Mouse (Mus musculus) CH12.LX (cell line): ENCODE measurements around the gene Pak1ip1. TPM values are rescaled to one million over a fixed set of nuclear protein-coding genes. Genes with fewer than 3 reads are reported as not detected.
A peak's percentile ranks its signal among the peaks of the same experiment; 100 is the strongest.

Source experiments
- DNase-seq: peaks from one replicate; pipeline ENCODE4 v3.0.0-alpha.2; 2013; ENCODE audit errors: extremely low read depth
- H3K27ac ChIP-seq: 2 replicates; pipeline ENCODE4 v1.5.1; 2012; ENCODE audit warnings: low read depth, mild to moderate bottlenecking, control low read depth, moderate library complexity; ENCODE audit not compliant: insufficient read depth
- H3K27me3 ChIP-seq: replicated peaks from 2 replicates; pipeline ENCODE3; 2012; ENCODE audit warnings: inconsistent platforms
- H3K36me3 ChIP-seq, 2 experiments: replicated peaks in 1 of 2; 2 replicates each; pipeline versions ENCODE3 to v1.6.1; 2012; ENCODE audit warnings: inconsistent platforms in 1 of 2, low read length in 1 of 2, mild to moderate bottlenecking in 1 of 2, mixed read lengths in 1 of 2, moderate library complexity in 1 of 2; ENCODE audit not compliant: control insufficient read depth in 1 of 2, insufficient read depth in 1 of 2
- H3K4me1 ChIP-seq, 2 experiments: 2 replicates each; pipeline ENCODE4 v1.6.1; 2012; ENCODE audit warnings: inconsistent platforms in 1 of 2, moderate library complexity in 1 of 2; ENCODE audit not compliant: insufficient read depth in 2 of 2, control insufficient read depth in 1 of 2
- H3K4me2 ChIP-seq: 2 replicates; pipeline ENCODE4 v1.6.1; 2012; ENCODE audit warnings: low read depth, mild to moderate bottlenecking, control low read depth; ENCODE audit not compliant: poor library complexity, insufficient read depth, severe bottlenecking
- H3K4me3 ChIP-seq, 3 experiments: fragments of 150-350 bp in 1 of 3; sonication (generic) in 1 of 3; replicated peaks in 1 of 3; 2 replicates each; pipeline versions ENCODE3 to v1.5.1; 2011 to 2012; ENCODE audit warnings: low read depth in 2 of 3, low read length in 2 of 3, mild to moderate bottlenecking in 2 of 3, moderate library complexity in 2 of 3, control low read depth in 1 of 3, improper control_type of control experiment in 1 of 3, inconsistent platforms in 1 of 3, mixed read lengths in 1 of 3; ENCODE audit not compliant: poor library complexity in 1 of 3
- H3K79me2 ChIP-seq: replicated peaks from 2 replicates; pipeline ENCODE4 v1.6.1; 2012; ENCODE audit warnings: mild to moderate bottlenecking, moderate library complexity; ENCODE audit not compliant: control insufficient read depth, poor library complexity, insufficient read depth, severe bottlenecking; ENCODE audit errors: extremely low read depth
- H3K9ac ChIP-seq: 2 replicates; pipeline ENCODE4 v1.6.1; 2012; ENCODE audit warnings: low read depth, mild to moderate bottlenecking, control low read depth, moderate library complexity; ENCODE audit not compliant: insufficient read depth
- H3K9me3 ChIP-seq: replicated peaks from 2 replicates; pipeline ENCODE3; 2012; ENCODE audit warnings: low read length, inconsistent platforms, mixed read lengths
- CHD1 ChIP-seq: IDR thresholded peaks from 2 replicates; pipeline ENCODE4 v1.6.1; 2012; ENCODE audit warnings: low read depth, low read length, improper control_type of control experiment, inconsistent platforms
- CHD2 ChIP-seq: IDR thresholded peaks from 2 replicates; pipeline ENCODE4 v1.6.1; 2011; ENCODE audit warnings: low read length, improper control_type of control experiment
- CTCF ChIP-seq, 2 experiments: IDR thresholded peaks in 1 of 2; conservative IDR thresholded peaks in 1 of 2; 2 replicates each; pipeline ENCODE4 v1.5.1; 2011 to 2012; ENCODE audit warnings: low read depth in 2 of 2, low read length in 2 of 2, improper control_type of control experiment in 1 of 2, inconsistent platforms in 1 of 2, mild to moderate bottlenecking in 1 of 2, moderate library complexity in 1 of 2
- GABPA ChIP-seq: IDR thresholded peaks from 2 replicates; pipeline ENCODE4 v1.6.1; 2012; ENCODE audit warnings: low read depth, low read length, improper control_type of control experiment, inconsistent platforms; ENCODE audit not compliant: insufficient replicate concordance
- HCFC1 ChIP-seq: IDR thresholded peaks from 2 replicates; pipeline ENCODE4 v1.6.1; 2012; ENCODE audit warnings: low read depth, mild to moderate bottlenecking, inconsistent platforms, low read length, improper control_type of control experiment
- MAZ ChIP-seq: IDR thresholded peaks from 2 replicates; pipeline ENCODE4 v1.6.1; 2012; ENCODE audit warnings: low read depth, mild to moderate bottlenecking, inconsistent platforms, low read length, improper control_type of control experiment, moderate library complexity
- MXI1 ChIP-seq: IDR thresholded peaks from 2 replicates; pipeline ENCODE4 v1.6.1; 2011; ENCODE audit warnings: mild to moderate bottlenecking, low read depth, low read length, improper control_type of control experiment
- POLR2AphosphoS2 ChIP-seq: IDR thresholded peaks from 2 replicates; pipeline ENCODE4 v1.6.1; 2011; ENCODE audit warnings: low read depth, low read length, improper control_type of control experiment
- RAD21 ChIP-seq: IDR thresholded peaks from 2 replicates; pipeline ENCODE4 v1.6.1; 2011; ENCODE audit warnings: low read depth, mild to moderate bottlenecking, low read length, improper control_type of control experiment, moderate library complexity
- SMC3 ChIP-seq: IDR thresholded peaks from 2 replicates; pipeline ENCODE4 v1.6.1; 2011; ENCODE audit warnings: low read depth, low read length, improper control_type of control experiment
- TBP ChIP-seq: conservative IDR thresholded peaks from 2 replicates; pipeline ENCODE4 v1.6.1; 2011; ENCODE audit warnings: low read depth, low read length, improper control_type of control experiment
- TCF12 ChIP-seq: IDR thresholded peaks from 2 replicates; pipeline ENCODE4 v1.6.1; 2014; ENCODE audit warnings: low read depth, mild to moderate bottlenecking, inconsistent platforms, low read length, improper control_type of control experiment
- USF2 ChIP-seq: conservative IDR thresholded peaks from 2 replicates; pipeline ENCODE4 v1.6.1; 2011; ENCODE audit warnings: low read depth, low read length, improper control_type of control experiment
- ZC3H11A ChIP-seq: IDR thresholded peaks from 2 replicates; pipeline ENCODE4 v1.6.1; 2012; ENCODE audit warnings: low read depth, mild to moderate bottlenecking, inconsistent platforms, low read length, improper control_type of control experiment
- dilution Hi-C: fragments of 300-500 bp; cut with MboI; formaldehyde crosslinking; loops from 2 replicates; pipeline ENCODE4 v1.14.3; 2020; ENCODE audit warnings: low sequenced_read_pairs; ENCODE audit not compliant: extremely low pct_unique_long_range_greater_than_20kb, extremely low pct_ligation_motif_present
- in situ Hi-C: fragments of 300-500 bp; cut with MboI; formaldehyde crosslinking; loops from 3 replicates; pipeline ENCODE4 v1.14.3; 2019; ENCODE audit warnings: low sequenced_read_pairs, low pct_ligation_motif_present, low pct_unique_long_range_greater_than_20kb, mixed read lengths
- polyA plus RNA-seq: library from polyadenylated mRNA; unstranded; fragments of >175 nt; gene quantifications from 2 replicates; pipeline ENCODE4 v1.2.1, GENCODE M21; 2012; ENCODE audit warnings: low read depth; ENCODE audit not compliant: insufficient read length
- total RNA-seq, 2 experiments: library from RNA; depleted of rRNA; stranded (reverse); fragments of 300-350 nt in 1 of 2; fragments of >200 nt in 1 of 2; gene quantifications; 2 replicates each; pipeline ENCODE4 v1.2.3; 2012 to 2014

Gene Pak1ip1
- total and polyA plus RNA-seq, 3 experiments: 54.8 to 81.9 (median 66.1) TPM

DNA sequence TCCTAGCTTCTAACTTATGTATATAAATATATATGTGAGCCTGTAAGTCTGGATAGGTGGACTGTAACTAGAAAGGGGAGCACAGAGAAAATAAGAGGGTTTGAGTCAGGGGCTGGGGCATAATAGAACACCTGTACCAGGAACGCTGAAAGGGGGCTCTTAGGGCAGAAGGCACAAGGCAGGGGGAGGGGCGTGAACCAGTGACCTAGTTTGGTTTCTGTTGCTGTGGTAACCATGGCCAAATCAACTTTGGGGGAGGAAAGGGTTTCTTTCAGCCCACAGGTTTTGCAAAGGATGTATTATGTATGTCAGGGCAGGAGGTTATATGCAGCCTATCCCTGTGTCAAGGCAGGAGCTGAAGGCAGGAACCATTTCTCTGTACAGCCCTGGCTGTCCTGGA, 29.0 kb upstream of the Pak1ip1 start:
- no peak overlapping the region for H3K4me3 ChIP-seq
- TF ChIP-seq CHD1 (no peak), HCFC1 (no peak), CTCF (conservative IDR thresholded peaks at IDR 0.05 in 1 of 2, IDR thresholded peaks at IDR 0.05 in 1 of 2; ENCODE audit: low read depth in 2 of 2, low read length in 2 of 2) (no peak), TBP (no peak), MAZ (no peak), TCF12 (no peak), RAD21 (no peak)
- H3K79me2 ChIP-seq: no peaks in the 10 kb centered on the region
- no peaks in the 10 kb centered on the region for H3K27me3 ChIP-seq
- in situ Hi-C loops: loop anchor here (10.0 kb wide), 1 partner anchor 127 kb away; no protein-coding TSS in a partner anchor
- H3K27ac ChIP-seq: no peak overlapping the region
- H3K9ac ChIP-seq: no peak overlapping the region
- H3K4me2 ChIP-seq: no peak overlapping the region
- H3K4me1 ChIP-seq: peaks cover 13 to 22% of the 10 kb centered on the region in 2 experiments
- dilution Hi-C loops: no loop called here
- no peaks in the 10 kb centered on the region for H3K9me3 ChIP-seq
- H3K36me3 ChIP-seq: no peaks in the 10 kb centered on the region
- DNase-seq: no peak

DNA sequence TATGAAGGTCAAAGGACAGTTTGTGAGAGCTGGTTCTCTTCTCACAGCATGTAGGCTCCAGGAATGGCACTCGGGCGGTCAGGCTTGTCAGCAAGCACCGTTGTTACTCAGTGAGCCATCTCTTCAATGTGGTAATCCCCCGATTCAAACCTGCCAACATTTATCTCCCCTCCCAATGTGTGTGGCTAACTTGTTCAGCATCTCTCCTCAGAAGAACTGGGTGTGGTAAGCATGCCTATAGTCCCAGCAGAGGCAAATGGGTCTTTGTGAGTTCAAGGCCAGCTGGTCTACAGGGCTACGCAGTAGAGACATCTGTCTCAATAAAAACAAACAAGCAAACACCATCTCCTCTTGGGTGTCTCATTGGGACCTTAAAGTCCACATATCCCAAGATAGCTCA, 27.8 kb upstream of the Pak1ip1 start:
- dilution Hi-C loops: no loop called here
- H3K36me3 ChIP-seq: no peaks in the 10 kb centered on the region

GRCm38 (mm10) chr13:40977609-40978008, 23.2 kb upstream of the Pak1ip1 start:
- Histone ChIP-seq H3K27ac (no peak overlapping the region), H3K79me2 (no peaks in the 10 kb centered on the region), H3K4me3 (no peak overlapping the region), H3K4me1 (peaks cover 0 to 10% of the 10 kb centered on the region in 2 experiments; a peak in 2 of 4 replicates), H3K4me2 (no peak overlapping the region), H3K27me3 (no peaks in the 10 kb centered on the region), H3K9ac (no peak overlapping the region), H3K9me3 (no peaks in the 10 kb centered on the region), H3K36me3 (no peaks in the 10 kb centered on the region)
- DNase-seq: peak; percentile 71
- TF ChIP-seq RAD21: peak; percentile 47
- TF ChIP-seq ZC3H11A: no peak
- peak; percentile 76 for TF ChIP-seq SMC3
- TF ChIP-seq MXI1: no peak
- TF ChIP-seq CTCF (conservative IDR thresholded peaks at IDR 0.05 in 1 of 2, IDR thresholded peaks at IDR 0.05 in 1 of 2; ENCODE audit: low read depth in 2 of 2, low read length in 2 of 2): peak; percentile 73 to 82
- TF ChIP-seq GABPA: no peak
- in situ Hi-C loops: loop anchor here (10.0 kb wide), 1 partner anchor 133 kb away; no protein-coding TSS in a partner anchor
- dilution Hi-C loops: no loop called here

More for the DNA sequence above, 27.8 kb upstream of the Pak1ip1 start:
- in situ Hi-C loops: loop anchor here (10.0 kb wide), 1 partner anchor 128 kb away; no protein-coding TSS in a partner anchor
- H3K27me3 ChIP-seq: no peaks in the 10 kb centered on the region
- H3K4me2 ChIP-seq: no peak overlapping the region
- no peak overlapping the region for H3K9ac ChIP-seq
- H3K4me1 ChIP-seq: peaks cover 13 to 23% of the 10 kb centered on the region in 2 experiments
- no peaks in the 10 kb centered on the region for H3K79me2 ChIP-seq
- TF ChIP-seq MXI1: no peak
- TF ChIP-seq TBP: no peak
- no peak for TF ChIP-seq CHD2
- no peak for TF ChIP-seq POLR2AphosphoS2
- TF ChIP-seq SMC3: no peak
- TF ChIP-seq USF2: no peak
- no peak for DNase-seq
- H3K9me3 ChIP-seq: no peaks in the 10 kb centered on the region
- no peak overlapping the region for H3K27ac ChIP-seq
- no peak overlapping the region for H3K4me3 ChIP-seq
